ENCODE assay signal across 23 mouse cellular contexts in the genomic region with DNA sequence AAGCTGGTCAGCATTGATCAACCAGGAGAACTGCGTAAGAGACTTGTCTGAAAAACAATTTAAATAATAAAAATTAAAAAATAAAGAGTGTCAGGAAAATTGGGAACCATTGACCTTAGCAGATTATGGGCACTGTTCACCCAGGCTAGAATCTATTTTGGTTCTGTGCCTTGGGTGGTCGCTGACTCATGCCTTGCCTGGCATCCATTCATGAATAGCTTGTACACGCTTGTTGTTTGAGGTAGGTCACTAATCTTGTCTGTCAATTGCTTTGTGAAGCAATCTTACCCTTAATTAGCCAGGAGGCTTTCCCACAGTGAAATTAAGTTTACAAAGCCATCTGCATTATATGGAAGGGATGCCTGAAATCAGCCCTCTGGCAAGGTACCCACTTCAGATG.
"Had no signal": no experiment of that assay in that cellular context is flagged by ENCODE, and none has a peak within 500 bp of the region (broad histone marks: within the 10 kb centered on the region; RNA-seq: fewer than 3 reads in every experiment).

No protein-coding gene starts in this region.

- H3K27ac ChIP-seq: layer of hippocampus, adult 2 months; limb, embryonic 10.5 days; limb, embryonic 13.5 days; liver, embryonic 12.5 days; liver, embryonic 15.5 days; midbrain, embryonic 13.5 days; neural tube, embryonic 13.5 days; stomach, embryonic 15.5 days had no signal

- DNase-seq: kidney, adult 9 months; kidney, postnatal 25 days; layer of hippocampus, adult 9-11 months; liver; lung, adult 2 months; lung, postnatal 14 days; lung, postnatal 4 days; retina, postnatal 1 day; right cerebral cortex, postnatal 25 days; spleen, adult 18-20 months; thymus, adult 2 months; thymus, postnatal 14 days; thymus, postnatal 4 days had no signal

- H3K9me3 ChIP-seq: limb, embryonic 10.5 days; limb, embryonic 13.5 days; liver, embryonic 12.5 days; liver, embryonic 15.5 days; midbrain, embryonic 13.5 days; neural tube, embryonic 13.5 days; stomach, embryonic 15.5 days had no signal

- H3K4me1 ChIP-seq: limb, embryonic 10.5 days; limb, embryonic 13.5 days; liver, embryonic 15.5 days; midbrain, embryonic 13.5 days; neural tube, embryonic 13.5 days; stomach, embryonic 15.5 days had no signal

- H3K9ac ChIP-seq: limb, embryonic 13.5 days; liver, embryonic 12.5 days; liver, embryonic 15.5 days; midbrain, embryonic 13.5 days; neural tube, embryonic 13.5 days; stomach, embryonic 15.5 days had no signal

- H3K27me3 ChIP-seq: limb, embryonic 13.5 days; liver, embryonic 12.5 days; liver, embryonic 15.5 days; midbrain, embryonic 13.5 days; neural tube, embryonic 13.5 days; stomach, embryonic 15.5 days had no signal

- H3K4me2 ChIP-seq: limb, embryonic 13.5 days; liver, embryonic 12.5 days; liver, embryonic 15.5 days; midbrain, embryonic 13.5 days; neural tube, embryonic 13.5 days; stomach, embryonic 15.5 days had no signal

- ATAC-seq: liver, embryonic 12.5 days; midbrain, embryonic 13.5 days; midbrain, embryonic 16.5 days had no signal

- H3K4me3 ChIP-seq: layer of hippocampus, adult 2 months; limb, embryonic 10.5 days; limb, embryonic 13.5 days; liver, embryonic 12.5 days; liver, embryonic 15.5 days; midbrain, embryonic 13.5 days; myocyte; neural tube, embryonic 13.5 days; stomach, embryonic 15.5 days had no signal
